Mouse (Mus musculus) v-Abl transformed pro-B cells (cell line): ENCODE measurements at regions not wholly inside any gene's neighbourhood (a gene's known extent, or its start where the extent isn't known, plus 50 kb on each side); places are given as distances from the start of the nearest gene placed in this dataset.

Experiments used
- in situ Hi-C, 2 experiments: fragments of 400-800 bp; cut with MboI; formaldehyde crosslinking; loops; one replicate each; pipeline ENCODE4 v1.15.1; 2025; ENCODE audit not compliant: unreplicated experiment in 2 of 2

DNA sequence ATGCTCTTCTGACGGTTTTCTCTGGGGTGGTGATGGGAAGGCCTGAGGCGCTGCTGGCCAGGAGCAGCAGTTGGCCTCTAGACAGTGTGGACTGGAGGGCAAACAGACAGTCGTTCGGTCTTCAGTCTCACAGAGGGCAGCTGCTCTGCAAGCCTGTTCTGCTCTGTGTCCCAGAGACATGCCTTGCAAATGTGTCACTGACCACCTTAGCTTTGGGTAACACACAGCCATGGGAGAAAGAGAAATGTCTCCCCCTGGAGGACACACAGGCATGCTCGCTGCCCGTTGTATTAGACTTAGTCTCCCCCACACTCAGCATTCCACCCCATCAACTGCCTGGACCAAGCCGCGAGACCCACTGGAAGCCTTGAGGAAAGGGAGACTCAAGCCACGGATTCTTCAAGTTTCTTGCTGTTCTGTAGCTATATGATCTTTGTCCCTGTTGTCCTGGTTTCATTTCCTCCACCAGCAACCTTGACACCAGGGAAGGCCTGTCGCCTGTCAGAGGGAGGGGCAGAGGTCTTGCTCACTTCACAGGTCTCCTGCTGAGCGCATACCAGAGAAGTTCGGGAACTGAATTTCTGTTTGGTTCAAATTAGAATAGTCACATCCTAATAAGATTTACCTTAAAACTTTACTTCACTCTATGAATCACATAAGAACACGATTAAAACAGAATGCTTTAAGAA is 310.8 kb downstream of the Setd4 start:
- in situ Hi-C loops = loop anchor here (5.0 kb wide), 8 partner anchors 101 to 726 kb away; partner anchors contain the start of gene Runx1 (in 2 of the 2)

DNA sequence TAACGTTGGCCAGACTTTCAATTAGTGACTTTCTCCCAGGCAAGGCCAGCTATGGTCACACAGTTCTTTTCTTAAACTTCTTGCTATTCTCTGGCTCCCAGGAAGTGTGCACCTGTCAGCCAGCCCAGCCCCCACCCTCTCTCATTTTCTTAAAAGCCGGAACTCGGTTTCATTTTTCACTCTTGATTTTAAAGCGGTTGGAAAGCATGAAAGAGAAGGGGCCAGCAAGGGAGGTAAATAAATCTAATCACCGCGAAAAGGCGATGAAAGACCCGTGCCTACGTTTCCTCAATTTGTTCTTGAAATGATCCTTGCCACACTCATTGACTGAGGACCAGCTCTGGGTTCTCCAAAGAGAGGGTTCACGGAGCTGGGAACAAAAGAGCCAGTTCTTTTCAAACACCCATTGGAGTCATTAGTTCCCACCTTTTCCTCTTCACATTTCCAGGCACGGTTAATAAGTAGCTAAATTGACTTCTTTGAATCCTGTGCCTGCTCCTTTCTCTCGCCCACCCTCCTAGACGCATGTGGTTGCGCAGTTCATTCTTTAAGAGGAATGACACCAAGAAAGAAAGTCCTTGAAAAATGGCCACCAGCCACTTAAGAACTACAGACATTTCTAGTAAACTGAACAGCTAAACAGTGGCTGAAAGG is 311.6 kb downstream of the Setd4 start:
- in situ Hi-C loops = loop anchor here (5.0 kb wide), 8 partner anchors 100 to 725 kb away; partner anchors contain the start of gene Runx1 (in 2 of the 2)

DNA sequence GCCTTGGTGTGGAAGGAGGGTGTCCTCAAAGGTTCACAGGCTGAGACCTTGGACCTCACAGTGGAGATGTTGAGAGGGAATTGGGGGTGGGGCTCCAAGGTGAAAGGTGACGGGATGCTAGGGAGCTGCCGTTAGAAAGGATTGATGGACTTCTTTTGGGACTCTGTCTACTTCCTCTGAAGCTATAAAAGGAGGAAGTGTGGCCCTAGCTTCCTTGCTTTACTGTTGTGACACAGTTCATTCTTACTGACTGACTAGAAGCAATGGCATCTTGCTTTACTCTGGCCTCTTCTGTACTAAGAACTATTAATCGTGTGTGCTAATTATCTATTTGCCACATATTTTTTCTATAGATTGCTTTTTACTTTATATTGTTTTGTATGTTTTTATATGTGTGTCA is 315.8 kb downstream of the Setd4 start:
- in situ Hi-C loops = no loop called here

DNA sequence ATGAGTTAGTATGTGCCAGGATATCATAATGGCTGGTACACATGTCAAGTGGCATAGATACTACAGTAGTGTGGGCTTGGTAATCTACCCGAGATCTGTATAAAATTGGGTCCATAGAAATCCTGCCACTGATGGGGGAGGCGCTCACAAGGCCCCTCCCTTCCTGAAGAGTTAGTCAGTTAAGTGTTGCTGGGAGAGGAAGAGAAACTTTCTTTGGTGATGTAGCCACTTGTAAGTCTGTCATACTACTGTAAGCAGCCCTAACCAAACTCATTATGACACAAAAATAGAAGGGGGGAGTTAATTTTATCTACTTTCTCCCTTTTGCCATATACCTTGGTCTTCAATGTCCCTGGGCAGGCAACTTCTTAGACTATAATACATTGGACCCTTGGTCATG is 316.3 kb downstream of the Setd4 start:
- in situ Hi-C loops = no loop called here

DNA sequence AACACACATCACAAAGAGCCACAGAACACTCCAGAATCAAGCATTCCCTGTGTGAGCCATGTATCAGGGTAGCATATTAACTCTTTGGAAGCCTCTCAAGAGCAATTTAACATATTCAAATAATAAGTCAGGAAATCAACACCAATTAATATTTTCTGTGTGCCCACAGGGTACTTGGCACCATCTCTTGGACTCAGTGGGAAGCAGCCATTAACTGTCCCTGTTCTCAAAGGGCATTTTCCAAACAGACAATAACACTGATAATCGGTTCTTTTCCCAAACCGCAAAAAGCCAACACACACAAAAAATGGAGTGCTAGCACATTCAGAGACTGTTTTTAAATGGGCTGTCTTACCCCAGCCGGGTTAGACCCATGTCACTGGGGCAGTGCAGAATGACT is 317.0 kb downstream of the Setd4 start:
- in situ Hi-C loops = no loop called here

DNA sequence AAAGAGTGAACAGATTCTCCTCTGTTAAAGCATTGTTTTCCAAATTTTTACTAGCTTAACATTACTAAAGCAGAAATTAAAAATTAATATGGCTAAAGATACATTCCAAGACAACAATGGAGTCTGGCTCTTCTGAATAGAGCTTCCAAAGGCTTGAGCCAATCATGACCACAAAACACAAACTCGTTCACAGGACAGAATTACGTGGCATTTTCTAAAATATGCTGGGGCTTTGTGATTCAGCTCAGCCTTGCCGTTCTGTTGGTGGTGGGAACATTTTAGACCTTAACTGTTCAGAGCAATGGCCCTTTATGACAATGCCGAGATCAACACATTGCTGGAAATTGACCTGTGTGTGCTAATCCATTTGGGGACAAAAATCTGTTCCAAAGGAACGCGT is 318.7 kb downstream of the Setd4 start:
- in situ Hi-C loops = no loop called here

DNA sequence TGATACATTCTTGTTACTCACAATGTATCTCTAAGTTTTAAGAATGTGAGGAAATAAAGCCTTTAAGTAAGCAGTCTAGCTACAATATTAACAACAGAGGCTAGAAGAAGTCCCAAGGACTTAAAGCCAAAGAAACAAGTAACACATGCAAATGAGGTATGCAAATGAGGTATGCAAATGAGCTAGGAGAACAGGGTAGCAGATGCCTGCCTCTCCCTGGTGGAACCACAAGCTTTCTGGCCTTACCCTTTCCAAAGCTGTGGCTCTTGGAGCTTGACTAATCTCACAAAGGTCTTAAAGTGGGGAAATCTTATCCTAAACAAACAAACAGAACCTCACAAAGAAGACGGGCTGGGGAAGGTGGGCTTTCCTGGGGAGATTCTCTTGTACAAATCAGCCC is 322.1 kb downstream of the Setd4 start:
- in situ Hi-C loops = no loop called here

DNA sequence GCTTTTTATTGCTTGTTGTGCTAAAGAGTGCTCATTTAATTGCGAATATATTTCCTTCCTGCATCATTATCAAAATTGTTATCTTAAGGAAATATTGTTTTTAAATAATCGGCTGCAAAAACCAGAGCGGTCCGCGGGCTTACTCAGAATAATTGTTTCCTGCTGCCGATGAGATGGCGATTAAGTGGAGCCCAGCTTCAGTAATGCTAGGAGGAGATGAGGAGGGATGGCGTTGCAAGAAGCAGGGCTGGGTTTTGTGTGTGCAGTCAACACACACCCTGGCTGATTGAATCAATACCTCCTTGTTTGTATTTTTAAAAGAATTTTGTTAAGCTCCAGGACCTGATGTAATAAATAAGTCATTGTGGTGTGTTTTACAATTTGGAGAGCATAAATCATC is 331.2 kb downstream of the Setd4 start:
- in situ Hi-C loops = no loop called here

DNA sequence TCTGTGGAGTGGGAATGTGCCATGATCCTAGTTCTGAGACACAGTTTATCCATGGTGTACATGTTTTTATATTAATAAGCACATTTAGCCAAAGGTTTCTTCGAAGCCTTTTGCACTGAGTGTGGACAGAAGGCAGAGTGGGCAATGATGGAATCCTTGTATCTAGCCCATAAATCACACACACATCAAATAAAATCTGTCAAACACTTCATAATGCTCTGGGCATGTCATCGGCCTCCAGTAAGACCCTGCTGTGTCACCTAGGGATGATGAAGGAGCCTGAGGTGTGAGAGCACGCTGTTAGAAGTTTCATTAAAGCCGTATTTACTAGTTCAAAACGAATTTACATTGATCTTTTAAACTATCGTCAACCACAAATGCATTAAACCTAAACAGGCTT is 331.7 kb downstream of the Setd4 start:
- in situ Hi-C loops = no loop called here

DNA sequence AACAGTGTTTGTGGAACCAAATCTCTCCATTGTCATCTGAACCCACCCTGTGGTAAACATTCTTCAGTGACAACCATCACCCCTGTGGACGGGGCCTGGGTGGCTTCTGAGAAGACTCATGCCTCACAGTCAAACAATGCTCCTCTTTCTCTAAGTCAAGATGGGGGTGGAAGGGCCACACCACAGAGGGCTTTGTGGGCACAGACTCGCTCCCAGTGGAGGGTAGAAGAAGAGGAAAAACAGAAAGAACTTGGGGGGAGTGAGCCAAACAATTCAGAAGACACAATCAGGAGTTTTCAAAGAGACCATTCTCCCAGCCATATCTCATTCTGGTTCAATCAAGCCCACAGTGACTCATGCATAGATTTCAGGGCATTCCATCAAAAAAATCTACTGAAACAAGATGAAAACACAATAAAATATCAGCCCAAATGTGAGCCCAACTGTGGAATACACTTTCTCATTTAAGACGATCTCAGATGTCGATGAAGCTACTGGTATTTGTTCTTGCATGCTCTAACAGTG is 339.7 kb downstream of the Setd4 start:
- in situ Hi-C loops = no loop called here

DNA sequence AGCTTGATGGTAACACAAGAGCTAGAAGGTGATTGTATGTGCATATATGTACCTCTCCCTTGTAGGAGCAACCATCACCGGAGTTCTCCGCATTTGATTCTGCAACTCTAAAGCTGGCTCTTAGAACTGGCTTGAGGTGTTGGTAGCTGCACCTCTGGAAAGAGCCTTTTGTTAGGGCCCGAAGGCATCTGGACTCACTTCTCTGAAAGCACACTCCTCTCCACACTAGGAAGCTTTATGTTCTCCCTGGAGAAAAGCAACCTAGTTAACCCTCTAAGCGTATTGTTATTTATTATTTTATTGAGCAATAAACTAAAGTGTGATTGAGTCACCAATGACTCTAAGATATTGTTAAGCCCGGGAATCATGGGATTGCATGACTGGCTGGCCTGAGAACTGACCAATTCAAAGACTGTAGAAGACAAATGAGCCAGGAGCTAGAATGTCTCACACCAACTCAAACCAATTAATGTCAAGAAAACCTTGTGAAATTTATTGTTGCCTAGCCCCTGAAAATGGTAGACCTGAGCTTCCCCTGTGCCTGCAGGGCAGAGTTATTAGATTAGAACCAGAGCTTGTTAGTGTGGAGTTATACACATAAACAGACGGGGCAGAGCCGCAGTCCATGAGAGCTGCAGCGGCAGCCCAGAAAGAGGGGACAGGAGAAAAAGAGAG is 340.6 kb downstream of the Setd4 start:
- in situ Hi-C loops = no loop called here

DNA sequence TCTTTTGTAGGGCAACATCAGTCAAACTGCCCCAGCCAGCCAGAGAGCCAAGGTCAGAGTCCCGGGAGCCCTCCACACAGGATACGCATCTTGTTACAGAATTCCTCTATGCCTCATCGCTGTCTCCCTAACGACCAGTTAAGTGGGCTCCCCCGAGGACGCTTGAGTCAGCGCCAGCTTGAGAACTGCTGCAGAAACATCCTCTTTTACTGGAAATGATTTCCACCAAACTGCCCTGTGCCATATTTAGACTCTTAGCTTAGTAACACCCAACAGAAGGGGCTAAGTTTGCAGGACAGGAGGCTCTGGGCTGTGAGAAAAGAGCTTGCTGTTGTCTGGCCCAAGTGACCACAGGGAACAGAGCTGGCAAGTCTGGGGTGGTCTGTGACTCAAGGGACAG is 357.0 kb downstream of the Setd4 start:
- in situ Hi-C loops = no loop called here

DNA sequence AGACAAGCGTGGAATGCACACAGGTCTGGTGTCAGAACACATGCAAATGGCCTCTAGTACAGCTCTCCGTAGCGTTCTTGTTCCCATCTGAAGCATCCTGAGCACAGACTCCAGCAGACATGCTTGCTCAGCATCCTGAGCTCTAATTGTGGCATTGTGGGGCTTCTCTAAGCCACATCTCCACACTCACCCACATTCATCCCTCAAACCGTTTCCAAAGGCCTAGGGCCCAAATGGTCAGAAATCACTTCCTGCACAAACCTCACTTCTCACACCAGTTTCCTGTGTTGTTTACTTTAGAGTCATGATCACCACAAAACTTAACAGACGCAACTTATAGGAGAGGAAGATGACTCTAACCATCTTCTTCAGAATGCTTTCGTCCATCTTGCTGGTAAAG is 358.1 kb downstream of the Setd4 start:
- in situ Hi-C loops = no loop called here

DNA sequence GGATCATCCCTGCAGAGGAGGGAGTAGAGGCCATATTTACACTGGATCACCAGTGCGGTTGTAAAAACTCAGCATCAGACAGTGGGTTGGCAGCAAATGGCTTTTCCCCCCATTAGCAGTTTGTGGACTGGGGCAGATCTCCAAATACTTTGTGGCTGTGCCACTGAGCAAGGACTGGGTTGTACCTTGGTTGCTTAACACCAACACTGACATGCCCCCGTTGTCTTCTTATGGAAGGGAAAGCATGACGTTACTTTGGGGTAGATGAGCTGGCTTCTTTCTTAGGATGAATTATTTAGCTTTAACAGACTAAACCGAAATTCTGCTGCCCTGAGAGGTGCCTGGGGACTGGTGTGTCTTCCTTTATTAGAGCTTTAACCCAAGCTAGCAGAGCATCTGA is 365.0 kb downstream of the Setd4 start:
- in situ Hi-C loops = no loop called here

DNA sequence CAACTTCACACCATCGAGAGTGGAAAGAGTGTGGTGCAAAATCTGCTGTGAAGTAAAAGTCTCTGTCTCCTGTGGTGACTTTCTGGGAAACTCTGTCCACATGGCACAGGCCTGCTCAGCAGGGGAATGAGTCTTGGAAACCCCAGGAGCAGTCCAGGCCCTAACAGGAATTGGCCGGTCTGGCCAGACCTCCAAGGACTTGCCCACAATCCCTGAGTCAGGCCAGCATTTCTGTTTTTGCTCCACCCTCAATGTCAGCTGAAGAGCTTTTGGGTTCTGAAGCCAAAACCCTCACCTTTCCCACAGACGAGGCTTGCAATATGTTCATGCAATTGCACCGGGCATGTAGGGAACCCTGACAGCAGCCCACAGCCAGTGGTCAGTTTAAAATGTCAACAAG is 365.5 kb downstream of the Setd4 start:
- in situ Hi-C loops = no loop called here

DNA sequence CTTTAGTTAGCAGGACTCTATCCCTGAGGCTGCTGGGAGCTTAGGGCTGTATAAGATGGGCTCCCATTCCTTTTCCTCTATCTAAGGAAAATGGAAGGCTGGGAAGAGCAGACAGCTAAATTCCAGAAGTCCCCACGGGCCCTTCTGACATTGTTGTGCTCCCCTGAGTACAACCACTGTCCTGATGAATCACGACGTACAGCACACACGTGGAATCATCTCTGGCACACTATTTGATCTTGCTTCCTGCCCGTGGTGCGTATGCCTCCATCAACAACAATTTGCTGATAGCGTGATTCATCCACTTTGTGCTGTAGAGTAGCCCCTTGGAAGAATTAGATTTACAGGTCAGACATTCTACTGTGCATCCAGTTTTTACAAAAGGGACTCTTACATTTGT is 378.2 kb downstream of the Setd4 start:
- in situ Hi-C loops = no loop called here

DNA sequence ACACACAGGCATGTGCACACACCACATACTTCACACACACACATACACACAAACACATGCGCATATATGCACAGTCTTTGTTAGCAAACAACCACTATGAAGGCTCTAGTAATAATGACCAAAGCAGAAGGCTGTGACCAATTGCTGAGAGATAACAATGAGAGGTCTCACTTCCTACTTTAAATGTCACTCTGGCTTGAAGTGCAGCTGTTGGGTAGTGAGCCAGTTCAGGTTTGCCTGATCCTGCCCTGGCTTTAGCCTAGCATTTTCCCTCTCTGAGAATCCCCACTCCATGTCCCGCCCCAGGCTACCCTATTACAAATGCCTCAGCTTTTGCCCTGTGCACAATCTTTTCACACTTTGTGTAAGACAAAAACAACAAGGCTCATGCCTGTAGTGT is 378.7 kb downstream of the Setd4 start:
- in situ Hi-C loops = no loop called here

DNA sequence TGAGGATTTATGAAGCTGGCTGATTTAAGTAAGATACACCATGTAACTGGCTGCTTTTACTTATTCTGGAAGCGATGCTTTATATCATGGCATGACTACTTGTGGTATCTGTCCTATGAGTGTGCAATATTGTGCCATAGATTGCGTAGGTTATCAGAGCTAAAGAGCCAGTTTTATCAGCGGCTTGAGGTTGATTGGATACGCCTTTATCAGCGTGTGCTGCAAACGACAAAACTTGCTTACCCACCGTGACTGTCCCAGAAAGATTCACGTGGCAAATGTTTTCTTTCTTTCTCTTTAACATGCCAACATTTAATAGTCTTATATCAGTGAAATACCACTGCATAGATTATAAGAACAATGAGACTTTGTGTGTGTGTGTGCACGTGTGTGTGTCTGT is 384.1 kb downstream of the Setd4 start:
- in situ Hi-C loops = no loop called here

DNA sequence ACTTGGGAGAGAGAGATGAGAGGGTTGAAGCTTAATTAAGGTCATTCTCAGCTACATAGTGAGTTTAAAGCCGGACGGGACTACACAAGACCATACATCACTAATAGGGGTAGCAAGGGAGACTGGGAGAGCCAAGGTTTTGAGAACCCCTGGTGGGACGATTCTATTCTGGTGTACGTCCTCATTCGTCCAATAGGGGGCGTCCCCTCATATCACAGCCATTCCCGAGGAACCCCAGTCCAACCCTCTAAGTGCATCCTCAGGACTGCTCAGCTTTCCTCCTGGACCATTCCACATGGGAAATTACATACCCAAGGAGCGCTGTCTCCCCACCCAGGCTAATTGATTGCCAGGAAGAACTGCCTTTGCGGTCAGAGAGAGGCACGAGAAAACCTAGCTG is 385.5 kb downstream of the Setd4 start:
- in situ Hi-C loops = no loop called here

DNA sequence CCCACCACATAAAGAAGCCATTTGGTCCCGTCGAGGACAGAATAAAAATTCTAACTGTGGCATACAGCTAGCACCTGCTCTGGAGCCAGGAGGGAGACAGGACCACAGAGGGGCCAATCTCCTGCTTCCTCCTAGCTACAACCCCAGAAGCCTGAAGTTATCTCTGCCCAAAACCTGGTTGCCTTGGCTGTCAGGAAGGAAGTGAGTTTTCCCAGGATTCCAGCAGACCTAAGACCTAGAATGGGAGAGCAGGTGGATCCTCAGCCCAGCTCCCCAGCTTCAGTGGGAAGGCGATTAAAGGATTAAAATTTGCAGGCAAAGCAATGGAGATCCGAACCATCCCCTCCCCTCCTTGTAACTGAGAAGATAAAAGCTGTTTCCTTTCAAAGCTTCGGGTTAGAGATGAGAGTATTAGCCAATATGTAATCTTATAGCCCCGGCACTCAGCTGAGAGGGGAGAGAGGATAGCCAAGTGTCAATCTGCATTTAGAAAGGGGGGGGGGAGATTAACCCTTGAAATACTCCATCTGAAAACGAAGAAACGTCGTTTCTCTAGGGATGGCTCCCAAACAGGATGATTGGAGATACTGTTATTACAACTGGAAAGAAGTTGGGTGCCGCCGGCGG is 386.1 kb downstream of the Setd4 start:
- in situ Hi-C loops = no loop called here

DNA sequence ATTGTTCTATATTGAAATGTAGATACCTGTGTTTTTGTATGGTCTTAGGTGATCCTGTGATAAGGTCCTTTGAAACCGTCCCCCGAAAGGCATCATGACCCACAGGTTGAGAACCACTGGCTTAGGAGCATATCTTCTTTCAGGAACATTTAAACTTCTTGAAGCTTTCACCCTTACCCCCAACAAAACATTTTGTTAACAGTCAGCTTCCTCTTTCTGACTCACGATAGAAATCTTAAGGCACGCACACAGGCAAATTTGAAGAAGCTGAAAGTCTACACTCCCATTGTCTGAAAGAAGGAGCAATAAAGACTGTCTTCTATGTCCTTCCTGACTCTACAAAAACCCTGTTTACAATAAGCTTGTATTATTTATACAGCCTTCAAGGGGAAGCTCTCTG is 388.2 kb downstream of the Setd4 start:
- in situ Hi-C loops = no loop called here
